Mouse (Mus musculus): Measurements from ENCODE around the gene Nemf. TPM values are rescaled to one million over a fixed set of nuclear protein-coding genes. Genes with fewer than 3 reads are reported as not detected.

Nemf gene
- polyA plus RNA-seq, 1 experiment from 2014 or later, result 47.5 TPM

DNA sequence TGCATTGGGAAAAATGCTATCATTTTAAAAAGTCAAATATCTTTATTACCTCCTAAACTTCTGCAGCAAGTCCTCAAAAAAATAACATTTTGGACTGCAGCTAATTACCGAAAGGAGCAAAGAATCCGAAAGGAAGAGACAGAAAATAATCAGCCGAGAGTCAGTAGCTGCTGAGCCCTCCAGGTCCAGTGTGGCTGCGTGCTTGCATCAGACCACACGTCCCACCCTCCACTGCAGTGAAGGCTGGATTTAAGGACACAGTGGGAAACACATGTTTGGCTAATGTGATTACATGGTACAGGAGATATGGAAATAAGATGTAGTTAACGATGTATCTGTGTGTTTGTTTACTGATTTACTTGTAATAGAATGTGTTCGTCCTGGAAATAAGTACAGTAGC lies 73.8 kb downstream of the Nemf start:
- H3K27ac ChIP-seq, result no peak overlapping the region
- no peaks in the 10 kb centered on the region for H3K36me3 ChIP-seq

DNA sequence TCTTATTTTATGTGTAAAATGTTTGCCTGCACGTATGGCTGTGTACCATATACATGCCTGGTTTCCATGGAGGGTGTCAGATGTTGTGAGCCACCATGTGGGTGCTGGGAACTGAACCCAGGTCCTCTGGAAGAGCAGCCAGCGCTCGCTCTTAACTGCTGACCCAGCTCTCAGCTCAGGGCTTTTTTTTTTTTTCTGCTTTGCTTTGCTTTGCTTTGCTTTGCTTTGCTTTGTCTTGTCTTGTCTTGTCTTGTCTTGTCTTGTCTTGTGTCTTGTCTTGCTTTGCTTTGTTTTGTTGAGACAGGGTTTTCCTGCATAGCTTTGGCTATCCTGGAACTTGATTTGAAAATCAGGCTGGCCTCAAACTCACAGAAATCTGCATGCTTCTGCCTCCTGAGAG lies 76.0 kb downstream of the Nemf start:
- H3K9ac ChIP-seq, result no peak overlapping the region
- no peak for DNase-seq
- no peaks in the 10 kb centered on the region for H3K9me3 ChIP-seq (replicated peaks)
- no peak overlapping the region for H3K4me2 ChIP-seq
- no peak overlapping the region for H3K27ac ChIP-seq
- H3K27me3 ChIP-seq, result no peaks in the 10 kb centered on the region
- no peaks in the 10 kb centered on the region for H3K36me3 ChIP-seq
- no peak overlapping the region for H3K4me3 ChIP-seq (replicated peaks)
- 0 out of 2 replicates have a peak, but pooled peaks cover 7% of the 10 kb centered on the region for H3K4me1 ChIP-seq (replicated peaks)
- WGBS (ENCODE audit: insufficient replicate concordance), result 84% methylated on average over 3 of the region's 3 CpGs
- no peak for ATAC-seq (ENCODE audit: low read depth)

More for the DNA sequence above, 73.8 kb downstream of the Nemf start:
- Histone ChIP-seq H3K4me1 (replicated peaks) (peaks cover 18% of the 10 kb centered on the region), H3K4me2 (no peak overlapping the region), H3K4me3 (replicated peaks) (no peak overlapping the region), H3K9me3 (replicated peaks) (no peaks in the 10 kb centered on the region), H3K9ac (no peak overlapping the region), H3K27me3 (no peaks in the 10 kb centered on the region)
- DNase-seq (no peak), ATAC-seq (ENCODE audit: low read depth) (no peak)
- 82% methylated on average over 7 of the region's 7 CpGs for WGBS (ENCODE audit: insufficient replicate concordance)

DNA sequence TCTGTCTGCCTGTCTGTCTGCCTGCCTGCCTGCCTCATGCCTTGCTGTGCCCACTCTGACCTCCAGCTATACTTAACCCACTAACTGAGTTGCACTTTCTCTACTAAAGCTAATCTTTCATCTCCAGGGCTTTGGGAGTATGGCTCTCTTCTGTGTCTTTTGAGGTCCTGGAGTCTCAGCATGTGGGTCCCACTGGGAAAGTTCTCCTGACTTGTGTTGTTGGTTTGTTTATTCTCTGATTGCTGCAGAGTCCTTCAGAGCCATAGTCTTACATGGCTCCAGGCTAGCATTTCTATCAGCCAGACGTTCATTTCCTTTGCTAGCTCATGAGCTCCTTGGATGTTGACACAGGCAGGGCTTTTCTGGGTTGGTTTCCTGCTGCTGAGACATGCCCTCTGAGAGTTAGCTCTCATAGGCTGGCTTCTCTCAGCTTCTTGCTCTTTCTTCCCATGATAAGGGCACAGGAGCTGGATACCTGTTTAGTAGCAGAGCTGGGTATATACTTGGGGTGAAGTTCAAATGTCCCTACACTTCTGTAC lies 77.0 kb downstream of the Nemf start:
- Histone ChIP-seq H3K36me3 (no peaks in the 10 kb centered on the region), H3K4me3 (replicated peaks) (no peak overlapping the region), H3K4me2 (no peak overlapping the region), H3K9me3 (replicated peaks) (no peaks in the 10 kb centered on the region), H3K9ac (no peak overlapping the region), H3K27ac (no peak overlapping the region), H3K27me3 (no peaks in the 10 kb centered on the region), H3K4me1 (replicated peaks) (0 out of 2 replicates have a peak, but pooled peaks cover 7% of the 10 kb centered on the region)
- 21% methylated on average over 1 of the region's 1 CpGs for WGBS (ENCODE audit: insufficient replicate concordance)
- ATAC-seq (ENCODE audit: low read depth), result no peak
- DNase-seq, result no peak

DNA sequence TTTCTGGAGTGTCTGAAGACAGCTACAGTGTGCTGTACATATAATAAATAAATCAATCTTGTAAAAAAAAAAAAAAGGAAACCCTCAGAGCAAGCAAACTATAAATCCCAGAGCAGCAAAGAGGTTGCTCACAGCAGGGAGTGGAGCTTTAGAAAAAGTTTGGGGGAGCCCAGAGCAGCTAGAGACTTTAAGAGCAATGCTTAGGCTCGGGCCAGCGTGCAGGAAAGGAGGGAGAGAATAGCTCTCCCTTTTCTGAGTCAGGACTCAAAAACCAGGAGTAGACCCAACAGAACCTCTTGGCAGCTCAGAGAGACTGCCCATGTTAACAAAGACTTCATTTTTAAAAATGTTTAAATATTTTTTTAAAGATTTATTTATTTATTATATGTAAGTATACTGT lies 88.0 kb downstream of the Nemf start:
- ATAC-seq (ENCODE audit: low read depth) (no peak), DNase-seq (no peak)
- Histone ChIP-seq H3K4me2 (no peak overlapping the region), H3K4me3 (replicated peaks) (no peak overlapping the region), H3K27ac (no peak overlapping the region), H3K9me3 (replicated peaks) (no peaks in the 10 kb centered on the region), H3K27me3 (no peaks in the 10 kb centered on the region), H3K4me1 (replicated peaks) (no peaks in the 10 kb centered on the region), H3K36me3 (no peaks in the 10 kb centered on the region), H3K9ac (no peak overlapping the region)
- WGBS (ENCODE audit: insufficient replicate concordance), result 91% methylated on average over 2 of the region's 2 CpGs

DNA sequence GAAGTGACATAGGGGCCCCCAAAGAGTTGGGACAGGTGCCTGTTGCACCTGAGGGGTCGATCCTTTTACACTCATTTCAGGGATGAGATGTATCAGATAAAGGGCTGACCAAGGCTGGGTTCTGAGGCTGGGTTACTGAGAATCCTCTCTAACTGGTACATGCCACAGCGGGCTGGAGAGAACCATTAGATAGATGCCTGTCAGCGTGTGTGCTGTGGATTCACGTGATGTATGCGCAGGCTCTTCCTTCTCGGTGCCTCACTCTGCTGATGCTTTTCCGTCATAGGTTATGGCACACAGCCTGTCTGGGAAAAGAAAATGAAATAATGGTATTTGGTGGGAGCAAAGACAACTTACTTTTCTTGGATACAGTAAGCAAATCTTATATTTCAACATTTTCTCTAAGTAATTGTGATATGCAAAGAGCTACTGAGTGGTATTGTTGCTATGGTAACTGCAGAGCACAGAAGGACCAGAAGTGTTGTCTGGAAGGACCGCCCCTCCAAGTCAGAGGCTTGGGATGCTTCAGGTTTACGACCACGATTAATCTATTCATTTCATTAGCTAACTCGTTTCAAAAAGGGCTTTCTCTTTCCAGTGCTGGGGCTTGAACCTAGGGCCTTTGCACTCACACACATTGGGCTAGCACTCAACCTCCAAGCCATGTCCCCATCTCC lies 88.9 kb downstream of the Nemf start:
- no peaks in the 10 kb centered on the region for H3K4me1 ChIP-seq (replicated peaks)
- DNase-seq (no peak), ATAC-seq (ENCODE audit: low read depth) (no peak)
- H3K4me3 ChIP-seq (replicated peaks), result no peak overlapping the region
- WGBS (ENCODE audit: insufficient replicate concordance), result 75% methylated on average over 11 of the region's 11 CpGs
- no peak overlapping the region for H3K9ac ChIP-seq
- no peak overlapping the region for H3K27ac ChIP-seq
- H3K9me3 ChIP-seq (replicated peaks), result no peaks in the 10 kb centered on the region
- no peak overlapping the region for H3K4me2 ChIP-seq
- H3K27me3 ChIP-seq, result no peaks in the 10 kb centered on the region
- H3K36me3 ChIP-seq, result no peaks in the 10 kb centered on the region

- no peak overlapping the region for H3K27ac ChIP-seq
- H3K4me3 ChIP-seq (replicated peaks), result no peak overlapping the region
- H3K4me2 ChIP-seq, result no peak overlapping the region
- H3K9ac ChIP-seq, result no peak overlapping the region
- no peak for DNase-seq
- 80% methylated on average over 3 of the region's 3 CpGs for WGBS (ENCODE audit: insufficient replicate concordance)
- no peaks in the 10 kb centered on the region for H3K9me3 ChIP-seq (replicated peaks)
- no peaks in the 10 kb centered on the region for H3K4me1 ChIP-seq (replicated peaks)
- H3K27me3 ChIP-seq, result no peaks in the 10 kb centered on the region
- no peak for ATAC-seq (ENCODE audit: low read depth)
- no peaks in the 10 kb centered on the region for H3K36me3 ChIP-seq
Observed at GRCm38 (mm10) chr12:69265031-69265430, 91.9 kb downstream of the Nemf start.

- no peak for DNase-seq
- 86% methylated on average over 5 of the region's 5 CpGs for WGBS (ENCODE audit: insufficient replicate concordance)
- Histone ChIP-seq H3K27ac (no peak overlapping the region), H3K9ac (no peak overlapping the region), H3K27me3 (no peaks in the 10 kb centered on the region), H3K4me3 (replicated peaks) (no peak overlapping the region), H3K36me3 (no peaks in the 10 kb centered on the region), H3K9me3 (replicated peaks) (no peaks in the 10 kb centered on the region), H3K4me2 (no peak overlapping the region), H3K4me1 (replicated peaks) (peaks cover 14% of the 10 kb centered on the region)
- ATAC-seq (ENCODE audit: low read depth), result no peak
Observed at GRCm38 (mm10) chr12:69262251-69262650, 94.7 kb downstream of the Nemf start.

Small RNAs within 50 kb of the gene (microRNA-seq; reads per million reads assigned to microRNA genes)
- gene Gm47299 (not detected), gene Gm47305 (not detected)

Other genes with a start within 250 kb of the Nemf start
- gene Rps29, start 198.0 kb downstream of the Nemf start, polyA plus RNA-seq (2015; fragmentation: Nextera tagmentation; extraction: Ambion mirVana), result 1,343 and 1,574 TPM in 2 replicates
- 24.6 and 28.9 TPM in 2 replicates for gene Lrr1, start 188.4 kb downstream of the Nemf start, polyA plus RNA-seq (2015; fragmentation: Nextera tagmentation; extraction: Ambion mirVana)
- gene Rpl36al, start 173.1 kb downstream of the Nemf start, polyA plus RNA-seq (2015; fragmentation: Nextera tagmentation; extraction: Ambion mirVana), result 736 and 806 TPM in 2 replicates
- gene Mgat2, start 173.0 kb downstream of the Nemf start, polyA plus RNA-seq (2015; fragmentation: Nextera tagmentation; extraction: Ambion mirVana), result 27.9 and 32.2 TPM in 2 replicates
- gene Gm49383, start 160.1 kb downstream of the Nemf start, polyA plus RNA-seq (2015; fragmentation: Nextera tagmentation; extraction: Ambion mirVana), result 28.8 and 32.0 TPM in 2 replicates
- gene Dnaaf2, start 158.7 kb downstream of the Nemf start, polyA plus RNA-seq (2015; fragmentation: Nextera tagmentation; extraction: Ambion mirVana), result 7.1 and 8.8 TPM in 2 replicates
- 27.7 and 29.9 TPM in 2 replicates for gene Gm49384, start 152.9 kb downstream of the Nemf start, polyA plus RNA-seq (2015; fragmentation: Nextera tagmentation; extraction: Ambion mirVana)
- 29.0 and 32.5 TPM in 2 replicates for gene Pole2, start 129.0 kb downstream of the Nemf start, polyA plus RNA-seq (2015; fragmentation: Nextera tagmentation; extraction: Ambion mirVana)
- gene Klhdc1, start 116.0 kb downstream of the Nemf start, polyA plus RNA-seq (2015; fragmentation: Nextera tagmentation; extraction: Ambion mirVana), result 3.7 and 3.9 TPM in 2 replicates
- gene Klhdc2, start 60.5 kb downstream of the Nemf start, polyA plus RNA-seq (2015; fragmentation: Nextera tagmentation; extraction: Ambion mirVana), result 102 and 104 TPM in 2 replicates
- gene Arf6, start 15.0 kb upstream of the Nemf start, polyA plus RNA-seq (2015; fragmentation: Nextera tagmentation; extraction: Ambion mirVana), result 38.2 and 41.6 TPM in 2 replicates
- gene Gm9887, start 15.3 kb upstream of the Nemf start, polyA plus RNA-seq (2015; fragmentation: Nextera tagmentation; extraction: Ambion mirVana), result 0.71 and 0.93 TPM in 2 replicates
- 16.7 and 17.5 TPM in 2 replicates for gene Vcpkmt, start 225.9 kb upstream of the Nemf start, polyA plus RNA-seq (2015; fragmentation: Nextera tagmentation; extraction: Ambion mirVana)

Measured in liver, embryonic 13.5 days (tissue).